Mouse (Mus musculus): ENCODE data around the gene Astl.

DNA sequence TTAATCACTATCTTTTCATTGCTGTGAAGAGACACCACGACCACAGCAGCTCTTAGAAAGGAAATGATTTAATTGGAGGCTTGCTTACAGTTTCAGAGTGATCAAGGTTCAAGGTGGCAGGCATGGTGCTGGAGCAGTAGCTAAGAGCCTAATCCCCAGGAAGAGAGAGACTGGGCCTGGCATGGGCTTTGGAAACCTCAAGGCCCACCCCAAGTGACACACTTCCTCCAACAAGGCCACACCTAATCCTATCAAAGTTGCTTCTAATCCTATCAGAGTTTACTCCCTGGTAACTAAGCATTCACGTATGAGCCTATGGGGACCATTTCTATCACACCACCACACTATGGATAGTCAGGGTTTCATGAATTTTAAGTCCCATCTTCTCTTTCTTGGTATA is 28.2 kb upstream of the Astl start:
- TF ChIP-seq CTCF (IDR thresholded peaks at IDR 0.05; ENCODE audit: low read depth) (no peak), EP300 (IDR thresholded peaks at IDR 0.05; ENCODE audit: low read depth) (no peak)
